Mouse (Mus musculus) NIH3T3 (cell line): ENCODE results near the gene Eme1.

ENCODE experiments used
- DNase-seq: peaks from one replicate; pipeline ENCODE4 v3.0.0-alpha.2; 2012; ENCODE audit warnings: low read depth

Gene Eme1

GRCm38 (mm10) chr11:94646457-94646856, 7.3 kb downstream of the Eme1 start:
- DNase-seq = no peak

GRCm38 (mm10) chr11:94644461-94645219, 9.1 kb downstream of the Eme1 start:
- DNase-seq = no peak

- no peak for DNase-seq
These were observed 19.3 kb downstream of the Eme1 start for GRCm38 (mm10) chr11:94634431-94634830.

- DNase-seq = no peak
These were observed 20.8 kb downstream of the Eme1 start for GRCm38 (mm10) chr11:94632988-94633387.

- no peak for DNase-seq
These were observed 21.8 kb downstream of the Eme1 start for GRCm38 (mm10) chr11:94631969-94632368.

GRCm38 (mm10) chr11:94630199-94631011, 23.4 kb downstream of the Eme1 start:
- peak; percentile 74 for DNase-seq

- DNase-seq = no peak
These were observed 23.9 kb downstream of the Eme1 start for GRCm38 (mm10) chr11:94629884-94630198.

- DNase-seq = peak; percentile 97
These were observed 24.4 kb downstream of the Eme1 start, which contains the start of gene Lrrc59 for GRCm38 (mm10) chr11:94629199-94629883. Lrrc59 (plus strand) TSS chr11:94629767.

GRCm38 (mm10) chr11:94622162-94622561, 31.6 kb downstream of the Eme1 start:
- no peak for DNase-seq

GRCm38 (mm10) chr11:94621458-94621852, 32.3 kb downstream of the Eme1 start:
- DNase-seq = peak; percentile 43

GRCm38 (mm10) chr11:94620766-94621457, 32.9 kb downstream of the Eme1 start:
- DNase-seq = peak; percentile 56

GRCm38 (mm10) chr11:94617646-94618045, 36.1 kb downstream of the Eme1 start:
- no peak for DNase-seq

GRCm38 (mm10) chr11:94615494-94615893, 38.3 kb downstream of the Eme1 start:
- peak; percentile 29 for DNase-seq

GRCm38 (mm10) chr11:94614603-94615002, 39.2 kb downstream of the Eme1 start:
- no peak for DNase-seq

- DNase-seq = peak; percentile 74
These were observed 42.7 kb downstream of the Eme1 start for GRCm38 (mm10) chr11:94610744-94611740.

- DNase-seq = no peak
These were observed 51.3 kb downstream of the Eme1 start for GRCm38 (mm10) chr11:94602356-94602955.

- peak; percentile 89 for DNase-seq
These were observed 52.2 kb downstream of the Eme1 start, which contains the start of gene Acsf2 for GRCm38 (mm10) chr11:94601321-94602281. Acsf2 (minus strand) TSS chr11:94601871.

GRCm38 (mm10) chr11:94600447-94600846, 53.3 kb downstream of the Eme1 start:
- DNase-seq = no peak
